Comparison of ENCODE assay signal across 8 mouse cellular contexts in genomic region chr2:155308936-155309592, GRCm38 (mm10). TPM values are rescaled to one million over a fixed set of nuclear protein-coding genes. Genes with fewer than 3 reads are reported as not detected.
DNase-seq lines count a peak whose midpoint lies in the region; ATAC-seq and TF ChIP-seq lines count a peak whose summit lies in the region.

No protein-coding gene starts in this region.

- H3K27ac ChIP-seq in neural tube, embryonic 11.5 days (ENCODE audit: low read depth, low read length) = peak overlapping the region; percentile 44; the same call in 1 of the 2 replicates
- no peak overlapping the region for H3K27ac ChIP-seq in neural tube, embryonic 15.5 days (replicated peaks)
- H3K27ac ChIP-seq in brown adipose tissue, adult 24 weeks (replicated peaks; ENCODE audit: low read depth, low read length) = peak overlapping the region; percentile 59
- peak overlapping the region; percentile 57 for H3K27ac ChIP-seq in kidney, postnatal 0 days

- DNase-seq in neural tube, embryonic 11.5 days (ENCODE audit: low spot score) = peak; percentile 19
- peak; percentile 25 to 34 for DNase-seq in gastrocnemius, postnatal 36 days
- peak; percentile 66 for DNase-seq in kidney, postnatal 0 days (ENCODE audit: low spot score)
- no peak for DNase-seq in spleen, postnatal 10 days (ENCODE audit: low spot score in 2 of 2)
- no peak for DNase-seq in thymus, postnatal 25 days

- intact Hi-C loops in gastrocnemius, postnatal 36 days (cut with DNase I) = no loop called here

- no peaks in the 10 kb centered on the region for H3K79me2 ChIP-seq in myocyte (ENCODE audit: control insufficient read depth, insufficient read depth)

- ATAC-seq in neural tube, embryonic 11.5 days (ENCODE audit: insufficient read depth, low FRiP score, low TSS enrichment) = no peak
- no peak for ATAC-seq in neural tube, embryonic 15.5 days (ENCODE audit: low FRiP score)
- ATAC-seq in kidney, postnatal 0 days (replicated peaks; ENCODE audit: low FRiP score, low read depth) = no peak

- no peak overlapping the region for H3ac ChIP-seq in myocyte (ENCODE audit: control insufficient read depth, insufficient read length)

- H3K9ac ChIP-seq in neural tube, embryonic 11.5 days (ENCODE audit: low read length) = no peak overlapping the region
- H3K9ac ChIP-seq in neural tube, embryonic 15.5 days (replicated peaks) = no peak overlapping the region
- no peak overlapping the region for H3K9ac ChIP-seq in kidney, postnatal 0 days (ENCODE audit: low read depth, low read length)

- H3K4me2 ChIP-seq in neural tube, embryonic 11.5 days (ENCODE audit: low read depth) = no peak overlapping the region
- H3K4me2 ChIP-seq in neural tube, embryonic 15.5 days = no peak overlapping the region
- no peak overlapping the region for H3K4me2 ChIP-seq in kidney, postnatal 0 days (ENCODE audit: low read length)
- H3K4me2 ChIP-seq in myocyte (ENCODE audit: low read depth) = peak overlapping the region; percentile 73

- H3K36me3 ChIP-seq in neural tube, embryonic 11.5 days (ENCODE audit: control insufficient read depth, insufficient read depth, low read length) = no peaks in the 10 kb centered on the region; the same call in 1 of the 2 replicates
- H3K36me3 ChIP-seq in neural tube, embryonic 15.5 days = peaks cover 29% of the 10 kb centered on the region
- peaks cover 25% of the 10 kb centered on the region; the same call in 1 of the 2 replicates for H3K36me3 ChIP-seq in kidney, postnatal 0 days (ENCODE audit: insufficient read depth, low read length)
- no peaks in the 10 kb centered on the region for H3K36me3 ChIP-seq in myocyte (ENCODE audit: control insufficient read depth, insufficient read depth)

- TF ChIP-seq POLR2A in myocyte (IDR thresholded peaks at IDR 0.05; ENCODE audit: insufficient read length, low read depth) = no peak

- no peak overlapping the region for H3K4me3 ChIP-seq in neural tube, embryonic 11.5 days (ENCODE audit: low read depth, low read length)
- H3K4me3 ChIP-seq in neural tube, embryonic 15.5 days (replicated peaks) = no peak overlapping the region
- H3K4me3 ChIP-seq in brown adipose tissue, adult 24 weeks (ENCODE audit: insufficient read depth, low read depth, low read length) = no peak overlapping the region
- H3K4me3 ChIP-seq in kidney, postnatal 0 days (replicated peaks; ENCODE audit: low read depth, low read length) = no peak overlapping the region
- no peak overlapping the region for H3K4me3 ChIP-seq in myocyte

- no peaks in the 10 kb centered on the region for H3K27me3 ChIP-seq in neural tube, embryonic 11.5 days (ENCODE audit: control insufficient read depth, insufficient read depth, low read length)
- no peaks in the 10 kb centered on the region for H3K27me3 ChIP-seq in neural tube, embryonic 15.5 days (replicated peaks)
- no peaks in the 10 kb centered on the region for H3K27me3 ChIP-seq in kidney, postnatal 0 days (ENCODE audit: insufficient read depth, low read length)
- no peaks in the 10 kb centered on the region for H3K27me3 ChIP-seq in myocyte (ENCODE audit: control insufficient read depth, insufficient read depth, insufficient read length)

- TF ChIP-seq CTCF in kidney, postnatal 0 days (IDR thresholded peaks at IDR 0.05; ENCODE audit: low read depth) = peak; percentile 59

- 47% methylated on average over 3 of the region's 3 CpGs for WGBS in neural tube, embryonic 11.5 days
- 32% methylated on average over 3 of the region's 3 CpGs for WGBS in neural tube, embryonic 15.5 days
- WGBS in kidney, postnatal 0 days = 31% methylated on average over 3 of the region's 3 CpGs

- H3K9me3 ChIP-seq in neural tube, embryonic 11.5 days (ENCODE audit: control insufficient read depth, low read length) = no peaks in the 10 kb centered on the region
- no peaks in the 10 kb centered on the region for H3K9me3 ChIP-seq in neural tube, embryonic 15.5 days (replicated peaks)
- H3K9me3 ChIP-seq in kidney, postnatal 0 days (replicated peaks; ENCODE audit: low read length) = no peaks in the 10 kb centered on the region

- H3K4me1 ChIP-seq in neural tube, embryonic 11.5 days (ENCODE audit: control insufficient read depth, insufficient read depth, low read length) = no peaks in the 10 kb centered on the region
- peaks cover 6% of the 10 kb centered on the region for H3K4me1 ChIP-seq in neural tube, embryonic 15.5 days
- H3K4me1 ChIP-seq in brown adipose tissue, adult 24 weeks (ENCODE audit: control insufficient read depth, insufficient read depth, insufficient read length, low read length) = peaks cover 5% of the 10 kb centered on the region; the same call in 1 of the 2 replicates
- no peaks in the 10 kb centered on the region for H3K4me1 ChIP-seq in kidney, postnatal 0 days (replicated peaks; ENCODE audit: insufficient read depth, low read length)

TF ChIP-seq in myocyte, 11 proteins besides CTCF, POLR2A, EP300 and RAD21:
- TF ChIP-seq MYOD1 (IDR thresholded peaks at IDR 0.05; ENCODE audit: control insufficient read depth in 1 of 3, insufficient read length in 2 of 3, low read depth in 2 of 3) (peak in 1 of 3 experiments; percentile 50), TCF3 (IDR thresholded peaks at IDR 0.05; ENCODE audit: insufficient read length, low read depth) (no peak)
TF ChIP-seq in myocyte: peak in this region for 1.

RNA-seq across cellular contexts. Expression of gene Map1lc3a, which starts 33.0 kb away (rescaled TPM):
- polyA plus RNA-seq in neural tube, embryonic 11.5 days (2014; fragmentation: Nextera tagmentation; extraction: Ambion mirVana) = 186 and 191 TPM in 2 replicates
- 588 and 743 TPM in 2 replicates for polyA plus RNA-seq in neural tube, embryonic 15.5 days (2015; fragmentation: Nextera tagmentation; extraction: Ambion mirVana)
- 428 and 471 TPM in 2 replicates for polyA plus RNA-seq in brown adipose tissue, adult 24 weeks (2012; ENCODE audit: insufficient read depth, insufficient read length, missing spikeins)
- 100 to 1,000 TPM; 259 to 263 TPM for total RNA-seq in gastrocnemius, postnatal 36 days (2021)
- 176 and 185 TPM in 2 replicates for polyA plus RNA-seq in kidney, postnatal 0 days (2015; fragmentation: Nextera tagmentation; extraction: Ambion mirVana)
- 413 TPM for polyA plus RNA-seq in myocyte (2012; fragmentation: generic; extraction: Trizol)

RNA-seq across cellular contexts. Expression of gene Pigu, which starts 48.2 kb away (rescaled TPM):
- 56.1 and 58.0 TPM in 2 replicates for polyA plus RNA-seq in neural tube, embryonic 11.5 days (2014; fragmentation: Nextera tagmentation; extraction: Ambion mirVana)
- 57.0 and 57.4 TPM in 2 replicates for polyA plus RNA-seq in neural tube, embryonic 15.5 days (2015; fragmentation: Nextera tagmentation; extraction: Ambion mirVana)
- polyA plus RNA-seq in brown adipose tissue, adult 24 weeks (2012; ENCODE audit: insufficient read depth, insufficient read length, missing spikeins) = 19.0 and 20.3 TPM in 2 replicates
- 10 to 100 TPM; 23.4 to 25.4 TPM for total RNA-seq in gastrocnemius, postnatal 36 days (2021)
- 51.9 and 55.5 TPM in 2 replicates for polyA plus RNA-seq in kidney, postnatal 0 days (2015; fragmentation: Nextera tagmentation; extraction: Ambion mirVana)
- polyA plus RNA-seq in myocyte (2012; fragmentation: generic; extraction: Trizol) = 27.0 TPM

Comparison
In these comparisons a context has a peak if more than half of its experiments do, and no peak if none do; other contexts are left out.
1. DNase-seq: peak in neural tube, embryonic 11.5 days (single experiment), gastrocnemius, postnatal 36 days (2 of 2) and kidney, postnatal 0 days (single experiment); none in spleen, postnatal 10 days (0 of 2) and thymus, postnatal 25 days (single experiment).